Mouse (Mus musculus) olfactory bulb, adult 2 months (tissue): ENCODE measurements around the gene Slc2a1.

Experiments used
- CTCF ChIP-seq: fragments of 200-500 bp; IDR thresholded peaks from 2 replicates; pipeline ENCODE4 v1.5.1; 2012; ENCODE audit warnings: low read depth, mild to moderate bottlenecking, low read length, moderate library complexity; ENCODE audit not compliant: insufficient read depth
- POLR2A ChIP-seq: fragments of 200-500 bp; IDR thresholded peaks from 2 replicates; pipeline ENCODE4 v1.6.1; 2012; ENCODE audit warnings: mild to moderate bottlenecking, low read depth, low read length, moderate library complexity; ENCODE audit not compliant: insufficient read depth

GRCm38 (mm10) chr4:119107867-119108266 lies 644 bp upstream of the Slc2a1 start:
- TF ChIP-seq CTCF (no peak), POLR2A (no peak)
